Mouse (Mus musculus): ENCODE measurements around the gene Vmn1r74. TPM values are rescaled to one million over a fixed set of nuclear protein-coding genes. Genes with fewer than 3 reads are reported as not detected.

Vmn1r74 gene
- not detected for total RNA-seq (2023)

DNA sequence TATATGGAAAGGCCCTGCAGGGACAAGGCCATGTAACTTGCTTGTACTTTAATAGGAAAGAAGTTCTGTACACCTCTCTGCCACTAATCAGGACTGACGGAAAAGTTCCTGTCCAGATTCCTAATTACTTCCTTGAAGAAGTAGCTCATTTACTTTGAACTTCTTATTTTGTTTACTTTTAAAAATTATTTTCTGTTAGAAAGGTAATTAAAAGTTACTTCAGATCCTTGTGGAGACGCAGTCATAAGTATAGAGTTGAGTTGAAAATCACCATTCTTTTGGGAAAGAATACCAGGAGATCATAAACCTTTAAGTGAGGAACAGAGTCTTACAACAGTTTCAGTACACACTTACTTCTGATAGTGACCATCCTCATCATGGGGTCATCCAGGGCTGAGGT lies at the start of gene Vmn1r74:
Gene Vmn1r74, plus strand, starts transcription at position 301 of the 400 bp plus-strand sequence.

GRCm38 (mm10) chr7:11874330-11874729 lies 40.5 kb downstream of the Vmn1r74 start, which contains the start of gene Vmn1r75:
TSS of gene Vmn1r75 (plus strand) at chr7:11874630.

Other genes with a start within 250 kb of the Vmn1r74 start
- not detected for gene Zscan4-ps3, start 224.7 kb upstream of the Vmn1r74 start, total RNA-seq (2023)
- gene Vmn1r72, start 153.8 kb upstream of the Vmn1r74 start, total RNA-seq (2023) = not detected
- gene Vmn1r73, start 103.7 kb upstream of the Vmn1r74 start, total RNA-seq (2023) = not detected
- not detected for gene Vmn1r75, start 40.6 kb downstream of the Vmn1r74 start, total RNA-seq (2023)
- not detected for gene Vmn1r76, start 104.2 kb downstream of the Vmn1r74 start, total RNA-seq (2023)
- not detected for gene Vmn1r77, start 202.8 kb downstream of the Vmn1r74 start, total RNA-seq (2023)

All from CD8-positive naive resting alpha-beta T cell, adult 57 days (primary cell).